Mouse (Mus musculus) lung, postnatal 4 days (tissue): ENCODE data around the gene Gm20765.
"Not testable (repeated sequence)": the region's sequence is repeated elsewhere in the genome, so short reads cannot be mapped to it uniquely, and the experiment has no call there.

ENCODE experiments used
- DNase-seq, 2 experiments: peaks; one replicate each; pipeline ENCODE4 v3.0.0; 2021

Gene Gm20765

DNA sequence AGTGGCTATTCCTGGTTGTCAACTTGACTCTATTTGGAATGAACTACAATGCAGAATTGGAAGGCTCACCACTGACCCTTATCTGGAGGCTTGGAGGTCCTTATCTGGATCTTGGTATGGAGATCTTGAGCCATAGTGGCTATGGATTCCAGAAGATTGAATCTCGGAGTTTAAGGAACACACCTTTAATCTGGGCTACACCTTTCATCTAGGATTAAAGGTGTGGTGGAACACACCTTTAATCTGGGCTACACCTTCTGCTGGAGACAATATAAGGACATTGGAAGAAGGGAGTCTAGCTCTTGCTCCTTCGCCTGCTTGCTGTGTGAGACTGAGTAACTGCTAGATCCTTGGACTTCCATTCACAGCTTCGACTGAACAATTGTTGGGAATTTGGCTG, at the start of gene Gm20765:
Gm20765 (plus strand) TSS at position 301 of the 400 bp plus-strand sequence.
- DNase-seq = not testable (repeated sequence)

DNA sequence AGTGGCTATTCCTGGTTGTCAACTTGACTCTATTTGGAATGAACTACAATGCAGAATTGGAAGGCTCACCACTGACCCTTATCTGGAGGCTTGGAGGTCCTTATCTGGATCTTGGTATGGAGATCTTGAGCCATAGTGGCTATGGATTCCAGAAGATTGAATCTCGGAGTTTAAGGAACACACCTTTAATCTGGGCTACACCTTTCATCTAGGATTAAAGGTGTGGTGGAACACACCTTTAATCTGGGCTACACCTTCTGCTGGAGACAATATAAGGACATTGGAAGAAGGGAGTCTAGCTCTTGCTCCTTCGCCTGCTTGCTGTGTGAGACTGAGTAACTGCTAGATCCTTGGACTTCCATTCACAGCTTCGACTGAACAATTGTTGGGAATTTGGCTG, 42.6 kb upstream of the Gm20765 start, which contains the start of gene Gm21293:
Gm21293 (plus strand) TSS at position 301 of the 400 bp plus-strand sequence.
- not testable (repeated sequence) for DNase-seq

DNA sequence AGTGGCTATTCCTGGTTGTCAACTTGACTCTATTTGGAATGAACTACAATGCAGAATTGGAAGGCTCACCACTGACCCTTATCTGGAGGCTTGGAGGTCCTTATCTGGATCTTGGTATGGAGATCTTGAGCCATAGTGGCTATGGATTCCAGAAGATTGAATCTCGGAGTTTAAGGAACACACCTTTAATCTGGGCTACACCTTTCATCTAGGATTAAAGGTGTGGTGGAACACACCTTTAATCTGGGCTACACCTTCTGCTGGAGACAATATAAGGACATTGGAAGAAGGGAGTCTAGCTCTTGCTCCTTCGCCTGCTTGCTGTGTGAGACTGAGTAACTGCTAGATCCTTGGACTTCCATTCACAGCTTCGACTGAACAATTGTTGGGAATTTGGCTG, 34.1 kb upstream of the Gm20765 start, which contains the start of gene Gm6763:
Gm6763 (plus strand) TSS at position 301 of the 400 bp plus-strand sequence.
- not testable (repeated sequence) for DNase-seq

DNA sequence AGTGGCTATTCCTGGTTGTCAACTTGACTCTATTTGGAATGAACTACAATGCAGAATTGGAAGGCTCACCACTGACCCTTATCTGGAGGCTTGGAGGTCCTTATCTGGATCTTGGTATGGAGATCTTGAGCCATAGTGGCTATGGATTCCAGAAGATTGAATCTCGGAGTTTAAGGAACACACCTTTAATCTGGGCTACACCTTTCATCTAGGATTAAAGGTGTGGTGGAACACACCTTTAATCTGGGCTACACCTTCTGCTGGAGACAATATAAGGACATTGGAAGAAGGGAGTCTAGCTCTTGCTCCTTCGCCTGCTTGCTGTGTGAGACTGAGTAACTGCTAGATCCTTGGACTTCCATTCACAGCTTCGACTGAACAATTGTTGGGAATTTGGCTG, 25.6 kb upstream of the Gm20765 start, which contains the start of gene Gm8764:
Gm8764 (plus strand) TSS at position 301 of the 400 bp plus-strand sequence.
- not testable (repeated sequence) for DNase-seq

DNA sequence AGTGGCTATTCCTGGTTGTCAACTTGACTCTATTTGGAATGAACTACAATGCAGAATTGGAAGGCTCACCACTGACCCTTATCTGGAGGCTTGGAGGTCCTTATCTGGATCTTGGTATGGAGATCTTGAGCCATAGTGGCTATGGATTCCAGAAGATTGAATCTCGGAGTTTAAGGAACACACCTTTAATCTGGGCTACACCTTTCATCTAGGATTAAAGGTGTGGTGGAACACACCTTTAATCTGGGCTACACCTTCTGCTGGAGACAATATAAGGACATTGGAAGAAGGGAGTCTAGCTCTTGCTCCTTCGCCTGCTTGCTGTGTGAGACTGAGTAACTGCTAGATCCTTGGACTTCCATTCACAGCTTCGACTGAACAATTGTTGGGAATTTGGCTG, 17.1 kb upstream of the Gm20765 start, which contains the start of gene Gm21304:
Gm21304 (plus strand) TSS at position 301 of the 400 bp plus-strand sequence.
- not testable (repeated sequence) for DNase-seq

DNA sequence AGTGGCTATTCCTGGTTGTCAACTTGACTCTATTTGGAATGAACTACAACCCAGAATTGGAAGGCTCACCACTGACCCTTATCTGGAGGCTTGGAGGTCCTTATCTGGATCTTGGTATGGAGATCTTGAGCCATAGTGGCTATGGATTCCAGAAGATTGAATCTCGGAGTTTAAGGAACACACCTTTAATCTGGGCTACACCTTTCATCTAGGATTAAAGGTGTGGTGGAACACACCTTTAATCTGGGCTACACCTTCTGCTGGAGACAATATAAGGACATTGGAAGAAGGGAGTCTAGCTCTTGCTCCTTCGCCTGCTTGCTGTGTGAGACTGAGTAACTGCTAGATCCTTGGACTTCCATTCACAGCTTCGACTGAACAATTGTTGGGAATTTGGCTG, 8.6 kb upstream of the Gm20765 start, which contains the start of gene Gm21312:
Gm21312 (plus strand) TSS at position 301 of the 400 bp plus-strand sequence.
- DNase-seq = not testable (repeated sequence)

DNA sequence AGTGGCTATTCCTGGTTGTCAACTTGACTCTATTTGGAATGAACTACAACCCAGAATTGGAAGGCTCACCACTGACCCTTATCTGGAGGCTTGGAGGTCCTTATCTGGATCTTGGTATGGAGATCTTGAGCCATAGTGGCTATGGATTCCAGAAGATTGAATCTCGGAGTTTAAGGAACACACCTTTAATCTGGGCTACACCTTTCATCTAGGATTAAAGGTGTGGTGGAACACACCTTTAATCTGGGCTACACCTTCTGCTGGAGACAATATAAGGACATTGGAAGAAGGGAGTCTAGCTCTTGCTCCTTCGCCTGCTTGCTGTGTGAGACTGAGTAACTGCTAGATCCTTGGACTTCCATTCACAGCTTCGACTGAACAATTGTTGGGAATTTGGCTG, 8.4 kb downstream of the Gm20765 start, which contains the start of gene Gm4340:
Gm4340 (plus strand) TSS at position 301 of the 400 bp plus-strand sequence.
- not testable (repeated sequence) for DNase-seq

DNA sequence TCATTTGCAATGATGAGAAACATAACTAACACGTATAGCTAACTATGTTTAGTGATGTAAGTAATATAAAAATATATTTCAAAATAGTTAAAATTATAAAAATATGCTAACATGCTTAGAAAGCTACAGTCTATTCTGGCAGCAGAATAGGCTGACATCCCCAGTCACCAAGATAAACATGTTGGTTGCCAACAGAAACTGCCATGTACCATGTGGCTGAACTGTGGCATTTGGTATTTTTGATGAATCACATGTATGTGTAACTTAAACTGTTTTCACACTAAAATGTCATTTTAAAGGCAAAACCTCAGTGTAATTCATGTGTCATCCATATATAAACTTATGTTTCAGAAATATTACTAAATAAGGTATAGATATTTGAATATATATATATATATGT, 24.3 kb downstream of the Gm20765 start:
- no peak for DNase-seq

DNA sequence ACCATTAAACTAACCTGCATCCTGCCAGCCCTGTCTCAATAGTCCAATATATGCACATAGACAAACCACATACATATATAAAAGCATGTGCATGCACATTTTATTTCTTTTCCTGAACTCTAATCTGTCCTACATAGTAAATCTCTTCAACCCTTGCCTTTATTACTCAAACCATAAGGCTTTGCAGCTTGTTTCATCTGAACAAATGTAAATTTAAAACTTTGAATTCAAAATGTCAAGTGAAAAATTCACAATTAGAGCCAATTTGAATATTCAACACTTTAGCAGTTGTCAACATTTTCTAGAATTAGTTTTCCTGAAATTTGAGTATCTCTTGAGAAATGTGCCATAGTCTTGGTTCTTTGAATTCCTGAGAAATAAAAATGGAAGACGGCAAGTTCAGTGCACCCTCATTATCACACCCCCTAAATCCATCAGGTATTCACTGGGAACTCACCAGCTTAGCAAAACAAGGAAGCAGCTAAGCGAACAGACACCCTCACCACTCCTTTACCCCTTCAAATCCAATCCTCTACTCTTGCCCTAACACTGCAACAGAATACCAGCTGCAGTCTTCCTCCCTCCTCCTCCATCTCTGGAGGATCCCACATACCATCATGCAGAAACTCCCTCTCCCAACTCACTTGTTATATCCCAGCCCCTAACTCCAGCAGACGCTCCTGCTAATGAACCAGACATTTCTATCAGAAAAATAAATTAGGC, 25.1 kb downstream of the Gm20765 start:
- DNase-seq = no peak

DNA sequence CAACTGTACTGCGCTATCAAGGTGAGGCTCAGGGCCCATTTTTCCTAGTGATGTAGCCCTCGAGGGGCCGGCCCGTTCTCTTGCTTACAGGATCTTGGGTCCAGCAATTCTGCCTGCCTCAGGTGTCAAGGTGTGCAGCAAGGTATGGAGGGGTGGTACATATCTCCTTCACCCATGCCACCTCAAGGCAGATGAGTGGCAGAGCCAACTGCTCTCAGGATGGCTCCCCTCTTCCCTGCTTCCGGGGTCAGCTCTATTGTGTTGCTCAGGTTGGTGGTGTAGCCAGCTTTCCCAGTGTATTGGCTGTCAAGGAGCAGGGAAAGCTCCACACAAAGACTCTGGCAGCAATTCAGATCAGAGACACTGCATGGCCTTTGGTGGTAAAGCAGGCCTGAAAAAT, 29.2 kb downstream of the Gm20765 start:
- DNase-seq = peak in 1 of 2 experiments; percentile 11

DNA sequence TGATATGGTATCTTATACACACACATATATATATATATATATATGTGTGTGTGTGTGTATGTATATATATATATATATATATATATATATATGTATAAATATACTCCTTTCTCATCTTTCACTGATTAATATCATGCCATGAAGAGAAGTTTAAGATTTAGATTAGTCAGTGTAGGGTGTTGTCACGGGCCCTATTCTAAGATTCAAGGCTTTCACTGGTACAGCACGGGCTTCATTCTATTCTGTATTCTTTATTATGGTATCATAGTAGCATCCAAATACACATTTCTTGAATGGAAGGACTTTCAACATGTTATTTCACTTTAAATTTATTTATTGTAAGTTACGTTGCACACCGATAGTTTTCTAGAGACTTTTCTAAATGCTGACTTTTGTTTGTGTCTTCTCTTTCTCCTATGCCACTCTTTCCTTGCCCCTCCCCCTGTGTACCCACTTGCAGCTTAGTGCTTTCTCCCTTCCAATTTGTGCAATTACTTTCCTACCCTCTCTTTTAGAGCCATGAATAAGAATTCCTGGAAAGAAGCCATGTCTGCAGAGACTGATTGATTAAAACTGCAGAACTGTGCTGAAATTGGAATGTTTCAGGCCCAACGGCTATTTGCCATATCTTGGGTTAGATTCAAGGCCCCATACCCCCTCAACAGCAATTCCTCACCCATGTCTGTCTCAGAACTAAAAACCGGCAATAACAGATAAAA, 35.1 kb downstream of the Gm20765 start:
- no peak for DNase-seq
